Mouse (Mus musculus) bone marrow, adult 2 months (tissue): ENCODE measurements around the gene Gm11238. TPM values are rescaled to one million over a fixed set of nuclear protein-coding genes. Genes with fewer than 3 reads are reported as not detected.
"Not testable (repeated sequence)": the region's sequence is repeated elsewhere in the genome, so short reads cannot be mapped to it uniquely, and the experiment has no call there.

ENCODE experiments used
- H3K27ac ChIP-seq: fragments of 200-500 bp; 2 replicates; pipeline ENCODE4 v1.5.1; 2012; ENCODE audit warnings: low read depth, mild to moderate bottlenecking, control low read depth, inconsistent platforms, low read length; ENCODE audit not compliant: control insufficient read depth, poor library complexity, insufficient read depth
- H3K4me1 ChIP-seq: fragments of 200-500 bp; 2 replicates; pipeline ENCODE4 v1.6.1; 2011; ENCODE audit warnings: low read length; ENCODE audit not compliant: control insufficient read depth, insufficient read depth
- H3K4me3 ChIP-seq: fragments of 200-500 bp; replicated peaks from 2 replicates; pipeline ENCODE3; 2011; ENCODE audit warnings: mild to moderate bottlenecking, low read depth, low read length, control low read depth; ENCODE audit not compliant: control insufficient read depth
- CTCF ChIP-seq: fragments of 200-500 bp; IDR thresholded peaks from 2 replicates; pipeline ENCODE4 v1.5.1; 2011; ENCODE audit warnings: low read length, control low read depth; ENCODE audit not compliant: control insufficient read depth, insufficient read depth
- POLR2A ChIP-seq: fragments of 200-500 bp; IDR thresholded peaks from 2 replicates; pipeline ENCODE4 v1.6.1; 2011; ENCODE audit warnings: low read depth, mild to moderate bottlenecking, control low read depth, low read length, borderline replicate concordance; ENCODE audit not compliant: control insufficient read depth
- WGBS: fragments of 180-500 bp; shearing (Covaris S2); methylation state at CpG from one replicate; pipeline ENCODE4 v1.1.7; 2018; 5-methylcytosine and 5-hydroxymethylcytosine counted together
- polyA plus RNA-seq: library from polyadenylated mRNA; stranded (reverse); fragments of >200 nt; gene quantifications from 2 replicates; pipeline ENCODE4 v1.2.4, GENCODE M21; 2011; ENCODE audit warnings: low replicate concordance; ENCODE audit not compliant: missing spikeins, insufficient read depth, insufficient read length

Gm11238 gene
- polyA plus RNA-seq: not detected in 2 replicates

GRCm38 (mm10) chr4:73607581-73607980, at the start of gene Gm11238:
Gm11238 (plus strand) TSS chr4:73607881.
- no CpG with 5 or more reads among the region's 3 CpGs for WGBS
- not testable (repeated sequence) for H3K4me3 ChIP-seq, H3K4me1 ChIP-seq, H3K27ac ChIP-seq

GRCm38 (mm10) chr4:73599248-73599647, 8.4 kb upstream of the Gm11238 start:
- TF ChIP-seq CTCF (no peak), POLR2A (no peak)
- 9% methylated on average over 3 of the region's 3 CpGs for WGBS
- H3K27ac ChIP-seq: no peak overlapping the region
- no peak overlapping the region for H3K4me3 ChIP-seq
- no peaks in the 10 kb centered on the region for H3K4me1 ChIP-seq

- H3K27ac ChIP-seq, H3K4me1 ChIP-seq, H3K4me3 ChIP-seq: not testable (repeated sequence)
- WGBS: no CpG with 5 or more reads among the region's 3 CpGs
Measured at GRCm38 (mm10) chr4:73622684-73623083, 15.0 kb downstream of the Gm11238 start, which contains the start of gene Gm11237. Gm11237 (plus strand) TSS chr4:73622984.

- WGBS: no CpG with 5 or more reads among the region's 4 CpGs
- H3K4me1 ChIP-seq, H3K27ac ChIP-seq, H3K4me3 ChIP-seq: not testable (repeated sequence)
Measured at GRCm38 (mm10) chr4:73637821-73638220, 30.1 kb downstream of the Gm11238 start, which contains the start of gene Gm11236. Gm11236 (plus strand) TSS chr4:73638121.

- H3K27ac ChIP-seq, H3K4me3 ChIP-seq, H3K4me1 ChIP-seq: not testable (repeated sequence)
- WGBS: 66% methylated on average over 4 of the region's 4 CpGs
Measured at GRCm38 (mm10) chr4:73661864-73662263, 54.2 kb downstream of the Gm11238 start.

- H3K4me3 ChIP-seq: not testable (repeated sequence)
Measured at GRCm38 (mm10) chr4:73668054-73668453, 60.4 kb downstream of the Gm11238 start, which contains the start of gene Gm11239. Gm11239 (plus strand) TSS chr4:73668354.

GRCm38 (mm10) chr4:73683216-73683615, 75.5 kb downstream of the Gm11238 start, which contains the start of gene Gm428:
Gm428 (plus strand) TSS chr4:73683516.
- 93% methylated on average over 2 of the region's 4 CpGs for WGBS
- H3K4me1 ChIP-seq, H3K4me3 ChIP-seq, H3K27ac ChIP-seq: not testable (repeated sequence)

More at GRCm38 (mm10) chr4:73668054-73668453, 60.4 kb downstream of the Gm11238 start, which contains the start of gene Gm11239:
- no CpG with 5 or more reads among the region's 4 CpGs for WGBS
- H3K27ac ChIP-seq, H3K4me1 ChIP-seq: not testable (repeated sequence)

Other genes starting within 250 kb of the Gm11238 start
- not detected in 2 replicates for gene Gm11487, start 202.8 kb upstream of the Gm11238 start, polyA plus RNA-seq
- not detected in 2 replicates for gene Gm11237, start 15.1 kb downstream of the Gm11238 start, polyA plus RNA-seq
- gene Gm11236, start 30.2 kb downstream of the Gm11238 start, polyA plus RNA-seq: not detected in 2 replicates
- gene Gm11239, start 60.5 kb downstream of the Gm11238 start, polyA plus RNA-seq: not detected in 2 replicates
- not detected in 2 replicates for gene Gm428, start 75.6 kb downstream of the Gm11238 start, polyA plus RNA-seq
- gene Rasef, start 183.1 kb downstream of the Gm11238 start, polyA plus RNA-seq: not detected in 2 replicates